Mouse (Mus musculus) stomach, postnatal 0 days (tissue): Measurements from ENCODE around the gene Gm45062. TPM values are rescaled to one million over a fixed set of nuclear protein-coding genes. Genes with fewer than 3 reads are reported as not detected.
A peak's percentile ranks its signal among the peaks of the same experiment; 100 is the strongest.

Experiments
- ATAC-seq: fragments of 200-750 bp; cut with Nextera tagmentation; 2 replicates; pipeline ENCODE4 v1.8.0; 2017; ENCODE audit not compliant: low FRiP score, low TSS enrichment
- DNase-seq: peaks from one replicate; pipeline ENCODE4 v3.0.0-alpha.2; 2016; ENCODE audit warnings: low spot score
- H3K27ac ChIP-seq: fragments of 300-500 bp; sonication (generic); replicated peaks from 2 replicates; pipeline ENCODE4 v1.5.1; 2014; ENCODE audit warnings: mild to moderate bottlenecking, control low read depth
- H3K27me3 ChIP-seq: fragments of 300-500 bp; sonication (generic); 2 replicates; pipeline ENCODE4 v1.6.1; 2014; ENCODE audit warnings: low read length; ENCODE audit not compliant: control insufficient read depth, insufficient read depth
- H3K36me3 ChIP-seq: fragments of 300-500 bp; sonication (generic); 2 replicates; pipeline ENCODE4 v1.6.1; 2014; ENCODE audit warnings: low read length, mixed read lengths; ENCODE audit not compliant: control insufficient read depth, insufficient read depth
- H3K4me1 ChIP-seq: fragments of 300-500 bp; sonication (generic); replicated peaks from 2 replicates; pipeline ENCODE4 v1.6.1; 2014; ENCODE audit warnings: antibody characterized with exemption; ENCODE audit not compliant: control insufficient read depth, insufficient read depth
- H3K4me2 ChIP-seq: fragments of 300-500 bp; sonication (generic); replicated peaks from 2 replicates; pipeline ENCODE4 v1.6.1; 2014; ENCODE audit warnings: low read depth, mild to moderate bottlenecking, control low read depth, moderate library complexity
- H3K4me3 ChIP-seq: fragments of 300-500 bp; sonication (generic); 2 replicates; pipeline ENCODE4 v1.5.1; 2014; ENCODE audit warnings: low read depth, low read length, control low read depth
- H3K9ac ChIP-seq: fragments of 300-500 bp; sonication (generic); 2 replicates; pipeline ENCODE4 v1.6.1; 2014; ENCODE audit warnings: mild to moderate bottlenecking, low read length, control low read depth, mixed read lengths
- H3K9me3 ChIP-seq: fragments of 300-500 bp; sonication (generic); 2 replicates; pipeline ENCODE4 v1.6.1; 2016; ENCODE audit warnings: low read length; ENCODE audit not compliant: control insufficient read depth
- CTCF ChIP-seq: IDR thresholded peaks from 2 replicates; pipeline ENCODE4 v1.5.1; 2016; ENCODE audit warnings: antibody characterized with exemption, low read depth, mild to moderate bottlenecking, moderate library complexity
- EP300 ChIP-seq: optimal IDR thresholded peaks from 2 replicates; pipeline ENCODE3; 2016; ENCODE audit warnings: antibody characterized with exemption
- WGBS: fragments of 180-500 bp; shearing (Covaris S2); extraction: QIAGEN DNeasy Blood & Tissue Kit; methylation state at CpG from one replicate; pipeline ENCODE4 v1.1.7; 2014; 5-methylcytosine and 5-hydroxymethylcytosine counted together
- polyA plus RNA-seq: library from polyadenylated mRNA; unstranded; fragments of >200 nt; fragmentation: Nextera tagmentation; extraction: Ambion mirVana; gene quantifications from 2 replicates; pipeline ENCODE4 v1.2.1, GENCODE M21; 2015

Gene Gm45062
- polyA plus RNA-seq, 1 experiment from 2014 or later = 1.9 TPM

- no peak for ATAC-seq
- no peaks in the 10 kb centered on the region for H3K4me1 ChIP-seq
These were observed 225.4 kb downstream of the Gm45062 start for GRCm38 (mm10) chr6:8484437-8485275.

DNA sequence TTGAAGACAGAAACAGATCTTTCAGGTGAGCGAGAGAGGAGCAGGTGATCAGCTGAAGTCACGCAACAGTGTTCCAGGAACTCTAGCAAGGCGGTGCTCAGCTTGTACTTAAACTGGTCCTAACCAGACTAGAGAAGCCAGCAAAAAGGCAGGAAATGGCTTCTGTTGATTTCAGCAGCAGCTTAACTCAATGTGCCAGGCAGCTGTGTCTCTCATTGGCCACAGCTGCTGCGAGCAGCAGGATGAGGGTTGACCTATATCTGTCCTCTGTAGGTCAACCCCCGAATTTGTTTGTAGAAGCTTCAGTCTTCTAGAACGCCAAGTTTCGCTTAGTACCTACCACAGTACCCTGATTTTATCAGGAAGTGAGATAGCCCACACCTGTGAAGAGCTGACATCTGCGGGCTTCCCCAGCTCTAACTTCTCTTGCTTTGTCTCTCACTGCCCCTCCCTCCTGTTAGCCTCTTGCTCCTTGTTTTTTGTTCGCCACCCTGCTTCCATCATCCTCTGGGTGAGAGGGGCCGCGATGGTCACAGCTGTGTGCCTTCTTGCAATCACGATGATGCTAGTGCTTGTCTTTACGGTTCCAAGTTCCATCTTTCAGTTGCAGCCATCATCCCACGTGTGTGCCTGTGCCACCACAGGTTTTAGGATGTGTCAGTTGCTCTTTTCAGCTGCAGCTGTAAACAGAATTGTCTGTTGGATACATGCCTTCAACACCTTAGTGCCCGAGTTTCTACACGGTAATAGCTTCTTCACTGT lies 226.3 kb downstream of the Gm45062 start:
- Histone ChIP-seq H3K9me3 (no peaks in the 10 kb centered on the region), H3K4me1 (no peaks in the 10 kb centered on the region), H3K27me3 (no peaks in the 10 kb centered on the region), H3K9ac (no peak overlapping the region), H3K27ac (no peak overlapping the region; the same call in 1 of the 2 replicates), H3K36me3 (no peaks in the 10 kb centered on the region), H3K4me3 (no peak overlapping the region), H3K4me2 (no peak overlapping the region)
- DNase-seq = no peak
- 0 out of 2 replicates have a peak, but pooled peaks have one; percentile 26 for ATAC-seq
- WGBS = 64% methylated on average over 16 of the region's 16 CpGs
- TF ChIP-seq EP300 = no peak
- TF ChIP-seq CTCF = no peak

More at GRCm38 (mm10) chr6:8484437-8485275, 225.4 kb downstream of the Gm45062 start:
- H3K4me2 ChIP-seq = no peak overlapping the region
- no peaks in the 10 kb centered on the region for H3K27me3 ChIP-seq
- no peak for DNase-seq
- no peak overlapping the region for H3K9ac ChIP-seq
- no peak for TF ChIP-seq CTCF
- TF ChIP-seq EP300 = no peak
- no peaks in the 10 kb centered on the region for H3K9me3 ChIP-seq
- no peak overlapping the region for H3K27ac ChIP-seq
- no peaks in the 10 kb centered on the region for H3K36me3 ChIP-seq
- WGBS = 92% methylated on average over 17 of the region's 17 CpGs
- no peak overlapping the region for H3K4me3 ChIP-seq

- Histone ChIP-seq H3K4me3 (no peak overlapping the region), H3K4me2 (no peak overlapping the region), H3K9ac (no peak overlapping the region), H3K27me3 (no peaks in the 10 kb centered on the region), H3K36me3 (no peaks in the 10 kb centered on the region), H3K9me3 (no peaks in the 10 kb centered on the region), H3K4me1 (no peaks in the 10 kb centered on the region), H3K27ac (no peak overlapping the region)
- 84% methylated on average over 17 of the region's 17 CpGs for WGBS
- ATAC-seq (no peak), DNase-seq (no peak)
- TF ChIP-seq CTCF = no peak
- no peak for TF ChIP-seq EP300
These were observed 227.3 kb downstream of the Gm45062 start for GRCm38 (mm10) chr6:8486391-8487043.

- DNase-seq (no peak), ATAC-seq (no peak)
- Histone ChIP-seq H3K9me3 (no peaks in the 10 kb centered on the region), H3K27ac (no peak overlapping the region), H3K27me3 (no peaks in the 10 kb centered on the region), H3K4me2 (no peak overlapping the region), H3K36me3 (no peaks in the 10 kb centered on the region), H3K4me3 (no peak overlapping the region), H3K9ac (no peak overlapping the region), H3K4me1 (no peaks in the 10 kb centered on the region)
- 58% methylated on average over 20 of the region's 20 CpGs for WGBS
- no peak for TF ChIP-seq CTCF
These were observed 228.0 kb downstream of the Gm45062 start for GRCm38 (mm10) chr6:8487044-8487853.

- DNase-seq (no peak), ATAC-seq (no peak)
- Histone ChIP-seq H3K9me3 (no peaks in the 10 kb centered on the region), H3K27me3 (no peaks in the 10 kb centered on the region), H3K36me3 (no peaks in the 10 kb centered on the region), H3K4me2 (no peak overlapping the region), H3K27ac (no peak overlapping the region), H3K9ac (no peak overlapping the region), H3K4me3 (no peak overlapping the region), H3K4me1 (no peaks in the 10 kb centered on the region)
- no peak for TF ChIP-seq EP300
- no peak for TF ChIP-seq CTCF
- WGBS = 53% methylated on average over 5 of the region's 5 CpGs
These were observed 229.0 kb downstream of the Gm45062 start for GRCm38 (mm10) chr6:8488249-8488648.
